Comparison of ENCODE assay signal across 11 mouse cellular contexts in the genomic region with DNA sequence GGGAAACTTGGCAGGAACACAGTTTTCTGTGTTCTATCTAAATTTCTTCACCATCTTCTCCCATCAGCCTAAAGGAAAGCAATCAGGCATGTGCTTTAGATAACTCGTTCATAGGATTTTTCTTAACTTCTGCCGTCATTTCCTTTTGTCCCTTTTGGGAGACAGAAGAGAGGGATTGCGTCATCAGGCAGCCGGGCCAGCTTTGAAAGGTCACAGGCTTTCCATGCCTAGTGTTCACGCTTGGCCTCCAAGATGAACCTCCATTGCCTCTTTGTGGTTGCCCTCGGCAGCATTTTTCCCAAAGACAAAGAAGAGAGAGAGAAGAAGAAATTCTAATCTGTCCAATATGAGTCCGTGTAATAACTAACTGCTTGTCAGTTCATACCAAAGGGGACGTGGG.
A peak's percentile ranks its signal among the peaks of the same experiment; 100 is the strongest.
DNase-seq lines count a peak whose midpoint lies in the region; ATAC-seq lines count a peak whose summit lies in the region.
"Had no signal": no experiment of that assay in that cellular context is flagged by ENCODE, and none has a peak within 500 bp of the region (broad histone marks: within the 10 kb centered on the region; RNA-seq: fewer than 3 reads in every experiment).

No protein-coding gene starts in this region.

- no peaks in the 10 kb centered on the region for H3K9me3 ChIP-seq in neural tube, embryonic 13.5 days
- no peaks in the 10 kb centered on the region for H3K9me3 ChIP-seq in heart, embryonic 13.5 days
- H3K9me3 ChIP-seq: hindbrain, embryonic 12.5 days; neural tube, embryonic 15.5 days had no signal

- WGBS in neural tube, embryonic 13.5 days: 21% methylated on average over 8 of the region's 8 CpGs
- 32% methylated on average over 8 of the region's 8 CpGs for WGBS in heart, embryonic 13.5 days

- DNase-seq in heart, adult 18-20 months: peak; percentile 33 to 38
- DNase-seq in heart, adult 8-10 months (ENCODE audit: low spot score): no peak
- no peak for DNase-seq in neural tube, embryonic 10.5 days (ENCODE audit: extremely low spot score, low spot score)
- no peak for DNase-seq in cerebellum, adult 9-11 months
- DNase-seq in left cerebral cortex, postnatal 4 days: no peak
- DNase-seq: cerebellum, adult 8-10 months had no signal

- no peak overlapping the region for H3K9ac ChIP-seq in neural tube, embryonic 13.5 days
- no peak overlapping the region for H3K9ac ChIP-seq in heart, embryonic 13.5 days
- H3K9ac ChIP-seq: hindbrain, embryonic 12.5 days; neural tube, embryonic 15.5 days had no signal

- H3K36me3 ChIP-seq in neural tube, embryonic 13.5 days: peaks cover 9% of the 10 kb centered on the region
- peaks cover 19% of the 10 kb centered on the region for H3K36me3 ChIP-seq in heart, embryonic 13.5 days

- H3K4me1 ChIP-seq in neural tube, embryonic 13.5 days (replicated peaks): peaks cover 38% of the 10 kb centered on the region
- H3K4me1 ChIP-seq in heart, embryonic 13.5 days: peaks cover 47% of the 10 kb centered on the region

- H3K27ac ChIP-seq in neural tube, embryonic 13.5 days (replicated peaks): 0 out of 2 replicates have a peak overlapping the region, but pooled peaks have one; percentile 19
- H3K27ac ChIP-seq in heart, embryonic 13.5 days (replicated peaks): peak overlapping the region; percentile 61
- H3K27ac ChIP-seq: hindbrain, embryonic 12.5 days; neural tube, embryonic 15.5 days had no signal

- ATAC-seq in neural tube, embryonic 13.5 days (ENCODE audit: low read depth): no peak
- no peak for ATAC-seq in heart, embryonic 13.5 days (ENCODE audit: extremely low read depth, insufficient number of reproducible peaks, low FRiP score, low TSS enrichment)

- no peak overlapping the region for H3K4me3 ChIP-seq in neural tube, embryonic 13.5 days
- no peak overlapping the region for H3K4me3 ChIP-seq in heart, embryonic 13.5 days
- H3K4me3 ChIP-seq: hindbrain, embryonic 12.5 days; neural tube, embryonic 15.5 days had no signal

- no peak overlapping the region for H3K4me2 ChIP-seq in neural tube, embryonic 13.5 days
- H3K4me2 ChIP-seq in heart, embryonic 13.5 days: no peak overlapping the region
- H3K4me2 ChIP-seq: hindbrain, embryonic 12.5 days; midbrain, embryonic 11.5 days; neural tube, embryonic 15.5 days had no signal

- no peaks in the 10 kb centered on the region for H3K27me3 ChIP-seq in neural tube, embryonic 13.5 days
- no peaks in the 10 kb centered on the region for H3K27me3 ChIP-seq in heart, embryonic 13.5 days (replicated peaks)
- H3K27me3 ChIP-seq: hindbrain, embryonic 12.5 days; neural tube, embryonic 15.5 days had no signal

- intact Hi-C loops in left cerebral cortex, postnatal 4 days (cut with DNase I): loop anchor here (10.0 kb wide), 1 partner anchor 93 kb away; the partner anchor contains the start of gene Mpped2

Comparison
In these comparisons a context has a peak if more than half of its experiments do, and no peak if none do; other contexts are left out.
1. DNase-seq: peak in heart, adult 18-20 months (2 of 2); none in heart, adult 8-10 months (single experiment), neural tube, embryonic 10.5 days (single experiment), cerebellum, adult 9-11 months (single experiment) and left cerebral cortex, postnatal 4 days (single experiment).